Mouse (Mus musculus): ENCODE results near the gene Tmem81.

DNA sequence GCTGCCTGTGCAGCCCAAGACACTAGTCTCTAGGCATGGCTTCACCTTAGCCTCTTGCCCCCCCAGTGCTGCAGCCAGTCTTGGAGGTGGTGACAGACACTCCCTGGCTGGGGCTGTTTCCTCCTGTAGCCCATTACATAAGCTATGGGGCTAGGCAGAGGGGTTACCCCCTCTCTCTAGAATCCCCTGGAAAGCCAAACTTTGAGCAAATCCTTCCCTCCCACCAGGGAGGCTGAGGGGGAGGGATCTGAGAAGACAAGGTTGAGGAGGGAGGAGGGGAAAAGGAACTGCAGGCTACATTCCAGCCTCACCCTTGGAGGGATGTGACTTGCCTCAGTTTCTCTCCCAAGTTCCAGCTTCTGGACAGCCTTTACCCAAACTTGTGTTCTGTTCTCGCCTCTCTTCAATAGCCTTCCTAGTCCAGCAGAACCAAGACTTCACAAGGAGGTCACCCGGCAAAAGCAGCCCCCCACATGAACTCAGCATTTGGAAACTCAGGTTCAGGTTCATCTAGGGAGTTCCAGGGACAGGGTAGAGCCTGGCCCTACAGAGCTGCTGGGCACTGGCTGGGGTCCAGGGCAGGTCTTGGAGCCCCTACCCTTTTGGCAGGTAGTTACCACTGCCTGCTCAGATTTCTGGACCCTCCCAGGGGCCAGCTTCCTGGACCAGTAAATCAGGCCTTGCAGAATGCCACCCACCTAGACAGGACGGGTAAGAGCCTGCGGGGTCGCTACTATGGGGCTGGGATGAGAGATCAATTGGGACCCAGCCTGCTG is 36.0 kb downstream of the Tmem81 start:
- no peak for TF ChIP-seq CTCF (IDR thresholded peaks at IDR 0.05; ENCODE audit: low read depth, low read length)
- TF ChIP-seq POLR2AphosphoS5 (IDR thresholded peaks at IDR 0.05; ENCODE audit: insufficient replicate concordance, low read depth, low read length) = no peak
- no peak for TF ChIP-seq GATA1 (IDR thresholded peaks at IDR 0.05; ENCODE audit: borderline replicate concordance, low read length)
